Mouse (Mus musculus) lung, embryonic 16.5 days (tissue): Measurements from ENCODE around the gene Wfdc21. TPM values are rescaled to one million over a fixed set of nuclear protein-coding genes. Genes with fewer than 3 reads are reported as not detected.

Source experiments
- ATAC-seq: fragments of 200-750 bp; cut with Nextera tagmentation; 2 replicates; pipeline ENCODE4 v1.8.0; 2017; ENCODE audit warnings: low read depth, mild to moderate bottlenecking, moderate library complexity
- H3K27ac ChIP-seq: fragments of 300-500 bp; sonication (generic); 2 replicates; pipeline ENCODE4 v1.5.1; 2014; ENCODE audit warnings: mild to moderate bottlenecking, control low read depth, low read length
- H3K27me3 ChIP-seq: fragments of 300-500 bp; sonication (generic); 2 replicates; pipeline ENCODE4 v1.6.1; 2014; ENCODE audit warnings: low read depth, low read length, mixed read lengths; ENCODE audit not compliant: control insufficient read depth, insufficient read depth
- H3K36me3 ChIP-seq: fragments of 300-500 bp; sonication (generic); 2 replicates; pipeline ENCODE4 v1.6.1; 2014; ENCODE audit warnings: low read length; ENCODE audit not compliant: control insufficient read depth, insufficient read depth
- H3K4me1 ChIP-seq: fragments of 300-500 bp; sonication (generic); replicated peaks from 2 replicates; pipeline ENCODE4 v1.6.1; 2014; ENCODE audit warnings: low read length, mixed read lengths; ENCODE audit not compliant: control insufficient read depth, insufficient read depth
- H3K4me2 ChIP-seq: fragments of 300-500 bp; sonication (generic); 2 replicates; pipeline ENCODE4 v1.6.1; 2014; ENCODE audit warnings: low read depth, low read length, control low read depth
- H3K4me3 ChIP-seq: fragments of 300-500 bp; sonication (generic); 2 replicates; pipeline ENCODE4 v1.5.1; 2014; ENCODE audit warnings: mild to moderate bottlenecking, low read length, control low read depth
- H3K9ac ChIP-seq: fragments of 300-500 bp; sonication (generic); 2 replicates; pipeline ENCODE4 v1.6.1; 2014; ENCODE audit warnings: low read length, control low read depth
- H3K9me3 ChIP-seq: fragments of 300-500 bp; sonication (generic); 2 replicates; pipeline ENCODE4 v1.6.1; 2016; ENCODE audit warnings: low read length; ENCODE audit not compliant: control insufficient read depth
- WGBS: fragments of 180-500 bp; shearing (Covaris S2); extraction: QIAGEN DNeasy Blood & Tissue Kit; methylation state at CpG from one replicate; pipeline ENCODE4 v1.1.7; 2014; 5-methylcytosine and 5-hydroxymethylcytosine counted together
- polyA plus RNA-seq: library from polyadenylated mRNA; unstranded; fragments of >200 nt; fragmentation: Nextera tagmentation; extraction: Ambion mirVana; gene quantifications from 2 replicates; pipeline ENCODE4 v1.2.1, GENCODE M21; 2015

The Wfdc21 gene
- polyA plus RNA-seq, 1 experiment from 2014 or later, result 0.82 TPM

DNA sequence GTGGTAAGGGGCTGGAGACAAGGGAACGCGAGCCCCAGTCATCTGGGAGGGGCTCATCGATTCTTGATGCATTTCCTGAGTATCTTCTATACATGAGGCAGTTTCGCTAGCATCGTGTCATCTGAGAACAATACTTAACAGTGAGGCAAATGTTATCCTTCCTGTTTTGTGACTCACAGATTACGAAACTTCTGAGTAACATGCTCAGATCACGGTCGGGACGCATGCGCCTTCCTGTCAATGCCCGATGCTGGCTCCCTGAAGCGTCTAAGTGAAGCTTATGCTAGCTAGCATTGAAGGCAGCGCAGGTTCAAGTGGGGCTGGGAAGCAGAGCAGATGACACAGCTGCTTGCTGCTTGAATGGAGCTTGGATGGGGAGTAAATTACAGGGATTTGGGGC lies 42.5 kb downstream of the Wfdc21 start:
- Histone ChIP-seq H3K27me3 (no peaks in the 10 kb centered on the region), H3K4me2 (peak overlapping the region; percentile 30), H3K27ac (no peak overlapping the region), H3K9me3 (no peaks in the 10 kb centered on the region), H3K36me3 (no peaks in the 10 kb centered on the region), H3K4me1 (0 out of 2 replicates have a peak, but pooled peaks cover 4% of the 10 kb centered on the region), H3K9ac (no peak overlapping the region), H3K4me3 (no peak overlapping the region)
- no peak for ATAC-seq
- WGBS, result 43% methylated on average over 13 of the region's 13 CpGs

DNA sequence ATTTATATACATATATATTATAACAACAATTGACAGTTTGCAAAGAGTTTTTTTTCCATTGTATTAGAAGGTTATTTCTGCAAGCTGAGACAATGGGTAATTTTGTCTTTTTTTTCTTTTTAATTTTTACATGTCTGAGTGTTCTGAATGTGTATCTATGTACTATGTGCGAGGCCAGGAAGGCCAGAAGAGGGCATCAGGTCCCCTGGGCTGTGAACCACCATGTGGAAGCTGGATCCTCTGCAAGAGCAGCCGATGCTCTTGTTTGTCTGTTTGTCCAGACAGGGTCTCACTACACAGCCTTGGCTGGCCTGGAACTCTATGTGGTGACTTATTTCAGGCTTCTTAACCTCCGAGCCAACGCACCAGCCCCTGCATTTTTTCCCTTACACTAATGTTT lies 44.4 kb downstream of the Wfdc21 start:
- Histone ChIP-seq H3K9me3 (no peaks in the 10 kb centered on the region), H3K36me3 (no peaks in the 10 kb centered on the region), H3K27ac (no peak overlapping the region), H3K4me3 (no peak overlapping the region), H3K27me3 (no peaks in the 10 kb centered on the region), H3K4me2 (no peak overlapping the region), H3K9ac (no peak overlapping the region), H3K4me1 (0 out of 2 replicates have a peak, but pooled peaks cover 4% of the 10 kb centered on the region)
- no peak for ATAC-seq
- WGBS, result 42% methylated on average over 4 of the region's 4 CpGs

DNA sequence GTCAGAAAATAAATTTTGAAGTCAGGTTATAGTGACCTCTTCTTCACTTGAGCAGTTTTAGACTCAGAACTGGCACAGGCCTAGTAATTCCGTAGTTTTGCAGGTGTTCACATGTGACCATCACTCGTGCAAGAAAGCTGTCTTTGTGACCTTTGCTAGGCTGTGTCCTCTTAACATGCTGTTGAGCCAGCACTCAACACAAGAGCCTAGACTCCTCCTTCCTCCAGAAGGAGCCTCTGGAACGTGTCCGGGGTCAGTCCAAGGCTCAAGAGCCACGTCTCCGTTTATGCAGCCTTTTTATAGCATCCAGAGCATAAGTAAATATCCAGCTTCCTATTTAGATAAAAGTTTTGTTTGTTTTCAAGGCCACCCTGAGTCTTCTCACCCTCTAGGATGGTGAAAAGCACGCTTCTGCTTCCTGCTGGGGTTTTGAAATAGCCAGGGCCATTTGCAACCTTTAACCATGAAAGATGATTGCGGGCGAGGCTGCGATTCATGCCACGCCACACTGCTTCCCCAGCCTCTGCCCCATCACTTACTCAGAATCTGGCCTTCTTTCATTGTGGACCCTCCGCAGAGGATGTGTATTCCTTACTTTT lies 45.7 kb downstream of the Wfdc21 start:
- Histone ChIP-seq H3K4me3 (no peak overlapping the region), H3K4me1 (0 out of 2 replicates have a peak, but pooled peaks cover 2% of the 10 kb centered on the region), H3K27me3 (no peaks in the 10 kb centered on the region), H3K9me3 (no peaks in the 10 kb centered on the region), H3K4me2 (no peak overlapping the region), H3K27ac (no peak overlapping the region), H3K9ac (no peak overlapping the region), H3K36me3 (no peaks in the 10 kb centered on the region)
- WGBS, result 53% methylated on average over 12 of the region's 12 CpGs
- no peak for ATAC-seq

DNA sequence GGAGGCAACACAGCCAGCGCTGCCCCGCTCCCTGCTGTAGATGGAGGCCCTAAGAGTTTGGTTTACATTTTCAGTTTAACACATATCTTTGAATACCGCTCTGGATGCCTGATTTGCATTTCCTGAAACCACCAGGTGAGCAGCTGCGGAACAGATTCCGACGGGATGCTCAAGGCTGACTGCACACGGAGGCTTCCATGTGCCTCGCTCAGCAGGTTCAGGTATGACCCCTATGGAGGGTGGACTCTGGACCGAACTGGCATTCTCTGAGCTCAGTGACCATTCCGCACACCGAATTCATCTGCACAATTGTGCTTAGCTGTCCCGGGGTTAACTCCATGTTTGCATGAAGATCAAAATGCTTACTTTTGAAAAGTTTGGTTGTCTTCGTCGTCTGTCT lies 46.5 kb downstream of the Wfdc21 start:
- ATAC-seq, result no peak
- no peak overlapping the region for H3K27ac ChIP-seq

DNA sequence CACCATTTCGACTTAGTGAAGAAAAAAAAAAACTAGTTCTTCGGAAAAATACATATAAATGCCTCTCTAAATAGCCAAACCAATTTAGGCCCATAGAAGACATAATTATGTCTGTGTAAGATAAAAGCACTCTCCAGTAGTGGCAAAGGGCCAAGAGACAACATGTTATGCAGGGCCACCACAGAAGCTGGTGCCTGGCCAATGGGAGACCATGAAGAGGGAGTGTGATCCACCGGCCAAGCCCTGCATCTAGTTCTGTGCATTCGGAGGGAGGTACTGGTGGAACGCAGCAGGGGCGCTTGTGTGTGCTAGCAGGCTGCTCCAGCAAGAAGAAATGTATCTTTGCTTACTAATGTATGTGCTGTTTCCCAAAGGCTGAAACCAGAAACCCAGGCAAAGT lies 49.4 kb downstream of the Wfdc21 start:
- WGBS, result 60% methylated on average over 6 of the region's 6 CpGs
- Histone ChIP-seq H3K4me2 (no peak overlapping the region), H3K4me1 (no peaks in the 10 kb centered on the region), H3K27ac (no peak overlapping the region), H3K9me3 (no peaks in the 10 kb centered on the region), H3K4me3 (no peak overlapping the region), H3K36me3 (no peaks in the 10 kb centered on the region), H3K9ac (no peak overlapping the region), H3K27me3 (no peaks in the 10 kb centered on the region)
- no peak for ATAC-seq

More for the DNA sequence above, 46.5 kb downstream of the Wfdc21 start:
- no peak overlapping the region for H3K9ac ChIP-seq
- no peak overlapping the region for H3K4me2 ChIP-seq
- 0 out of 2 replicates have a peak, but pooled peaks cover 2% of the 10 kb centered on the region for H3K4me1 ChIP-seq
- H3K9me3 ChIP-seq, result no peaks in the 10 kb centered on the region
- 74% methylated on average over 14 of the region's 14 CpGs for WGBS
- H3K4me3 ChIP-seq, result no peak overlapping the region
- no peaks in the 10 kb centered on the region for H3K36me3 ChIP-seq
- no peaks in the 10 kb centered on the region for H3K27me3 ChIP-seq

DNA sequence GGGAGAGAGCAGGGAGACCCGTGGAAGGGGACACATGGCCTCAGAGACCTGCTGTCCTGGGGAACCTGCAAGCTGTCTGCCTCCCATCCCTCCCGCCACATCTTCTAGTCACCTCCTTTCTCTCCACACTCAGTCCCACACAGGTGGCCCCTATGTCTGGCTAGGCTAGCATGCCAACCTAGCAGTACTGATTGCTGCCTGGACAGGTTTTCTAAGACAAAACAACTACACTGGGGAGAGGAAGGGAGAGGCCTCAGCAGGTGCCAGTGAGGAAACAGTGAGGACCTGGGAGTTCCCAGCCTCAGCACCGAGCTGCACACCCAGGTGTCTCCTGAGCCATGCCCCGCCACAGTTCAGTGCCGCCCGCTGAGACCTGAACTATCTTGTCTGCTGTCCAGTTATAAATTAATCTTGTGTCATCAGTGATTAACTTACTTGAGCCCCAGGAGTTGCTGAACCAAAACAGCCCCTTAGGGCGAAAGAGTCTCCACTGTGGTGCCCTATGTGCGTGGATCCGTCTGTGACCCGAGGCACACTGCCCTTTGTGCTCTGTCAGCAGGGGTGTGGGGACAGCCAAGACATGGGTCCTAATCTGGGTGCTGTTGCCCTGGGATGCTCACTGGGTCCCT lies 50.4 kb downstream of the Wfdc21 start:
- Histone ChIP-seq H3K4me1 (no peaks in the 10 kb centered on the region), H3K36me3 (no peaks in the 10 kb centered on the region), H3K4me2 (no peak overlapping the region), H3K9ac (no peak overlapping the region), H3K27ac (no peak overlapping the region), H3K4me3 (no peak overlapping the region), H3K9me3 (no peaks in the 10 kb centered on the region), H3K27me3 (no peaks in the 10 kb centered on the region)
- 76% methylated on average over 10 of the region's 10 CpGs for WGBS
- no peak for ATAC-seq

DNA sequence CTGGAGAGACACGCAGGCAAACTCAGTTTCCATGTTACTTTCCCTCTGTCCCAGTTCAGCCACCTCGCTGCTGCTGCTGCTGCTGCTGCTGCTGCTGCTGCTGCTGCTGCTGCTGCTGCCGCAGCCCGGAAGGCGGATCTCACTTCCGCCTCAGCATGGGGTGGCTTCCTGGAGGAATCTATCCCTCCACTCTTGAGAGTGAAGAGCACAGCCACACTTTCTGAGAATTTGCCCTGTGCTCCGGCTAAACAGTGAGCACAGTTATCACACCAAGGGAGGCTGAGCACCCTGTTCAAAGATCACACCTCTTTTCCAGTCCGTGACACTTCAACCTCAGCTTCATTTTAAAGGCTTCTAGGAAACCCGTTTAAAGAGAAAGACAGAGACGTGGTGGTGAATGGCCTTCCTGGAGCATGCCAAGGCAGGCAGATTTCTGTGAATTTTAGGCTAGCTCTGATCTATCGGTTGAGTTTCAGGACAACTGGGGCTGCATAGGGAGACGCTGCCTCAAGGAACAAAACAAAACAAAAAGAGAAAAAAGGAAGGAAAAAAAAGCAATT lies 53.2 kb downstream of the Wfdc21 start:
- H3K4me3 ChIP-seq, result no peak overlapping the region
- 56% methylated on average over 12 of the region's 12 CpGs for WGBS
- no peaks in the 10 kb centered on the region; the same call in 1 of the 2 replicates for H3K4me1 ChIP-seq
- no peak overlapping the region for H3K9ac ChIP-seq
- no peaks in the 10 kb centered on the region for H3K9me3 ChIP-seq
- no peaks in the 10 kb centered on the region for H3K27me3 ChIP-seq
- H3K4me2 ChIP-seq, result no peak overlapping the region
- no peaks in the 10 kb centered on the region for H3K36me3 ChIP-seq
- H3K27ac ChIP-seq, result no peak overlapping the region
- no peak for ATAC-seq

DNA sequence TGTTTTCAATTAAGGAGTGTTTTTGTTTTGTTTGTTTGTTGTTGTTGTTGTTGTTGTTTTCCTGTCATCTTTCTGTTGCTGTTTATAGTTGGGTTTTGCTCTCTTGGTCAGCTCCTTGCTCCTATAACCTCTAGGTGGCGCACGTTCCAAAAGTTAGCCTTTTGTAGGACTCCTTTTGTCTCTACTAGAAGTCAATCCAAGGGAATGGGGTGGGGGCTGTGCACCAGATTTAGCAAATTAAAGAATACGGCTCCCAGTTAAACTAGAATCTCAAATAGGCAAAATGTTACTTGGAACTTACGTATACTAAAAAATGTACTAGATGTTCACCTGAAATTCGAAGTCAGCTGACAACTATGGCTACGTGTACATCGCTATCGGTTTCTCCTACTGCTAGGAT lies 55.4 kb downstream of the Wfdc21 start:
- ATAC-seq, result no peak
- Histone ChIP-seq H3K9me3 (no peaks in the 10 kb centered on the region), H3K4me1 (peaks cover 4% of the 10 kb centered on the region; the same call in 1 of the 2 replicates), H3K9ac (no peak overlapping the region), H3K36me3 (no peaks in the 10 kb centered on the region), H3K27me3 (no peaks in the 10 kb centered on the region), H3K27ac (no peak overlapping the region), H3K4me2 (no peak overlapping the region), H3K4me3 (no peak overlapping the region)
- WGBS, result 64% methylated on average over 8 of the region's 8 CpGs
